Mouse (Mus musculus): ENCODE data around the gene Car9.
A peak's percentile ranks its signal among the peaks of the same experiment; 100 is the strongest.
"Not testable (repeated sequence)": the region's sequence is repeated elsewhere in the genome, so short reads cannot be mapped to it uniquely, and the experiment has no call there.

Gene Car9

GRCm38 (mm10) chr4:43530581-43530980 is 23.8 kb downstream of the Car9 start:
- peak; percentile 86 for DNase-seq

- peak; percentile 49 for DNase-seq
Measured at GRCm38 (mm10) chr4:43533270-43533669, 26.5 kb downstream of the Car9 start.

- DNase-seq: no peak
Measured at GRCm38 (mm10) chr4:43535628-43536027, 28.9 kb downstream of the Car9 start.

GRCm38 (mm10) chr4:43536031-43536430 is 29.3 kb downstream of the Car9 start:
- DNase-seq: no peak

GRCm38 (mm10) chr4:43542044-43542443 is 35.3 kb downstream of the Car9 start:
- DNase-seq: no peak

- DNase-seq: peak; percentile 61
Measured at GRCm38 (mm10) chr4:43546375-43547047, 39.7 kb downstream of the Car9 start.

- DNase-seq: no peak
Measured at GRCm38 (mm10) chr4:43547160-43547559, 40.4 kb downstream of the Car9 start.

- no peak for DNase-seq
Measured at GRCm38 (mm10) chr4:43549055-43549454, 42.3 kb downstream of the Car9 start.

GRCm38 (mm10) chr4:43551854-43552253 is 45.1 kb downstream of the Car9 start:
- not testable (repeated sequence) for DNase-seq

- no peak for DNase-seq
Measured at GRCm38 (mm10) chr4:43552437-43552836, 45.7 kb downstream of the Car9 start.

- no peak for DNase-seq
Measured at GRCm38 (mm10) chr4:43553891-43554290, 47.1 kb downstream of the Car9 start.

- DNase-seq: no peak
Measured at GRCm38 (mm10) chr4:43555926-43556325, 49.2 kb downstream of the Car9 start.

GRCm38 (mm10) chr4:43558028-43558630 is 51.4 kb downstream of the Car9 start:
- DNase-seq: peak; percentile 75

- DNase-seq: peak; percentile 82
Measured at GRCm38 (mm10) chr4:43558631-43559356, 52.0 kb downstream of the Car9 start.

GRCm38 (mm10) chr4:43559519-43560242 is 52.9 kb downstream of the Car9 start:
- DNase-seq: no peak

- DNase-seq: peak; percentile 71
Measured at GRCm38 (mm10) chr4:43560243-43560611, 53.5 kb downstream of the Car9 start.

- no peak for DNase-seq
Measured at GRCm38 (mm10) chr4:43560976-43561375, 54.2 kb downstream of the Car9 start.

GRCm38 (mm10) chr4:43561436-43561996 is 54.8 kb downstream of the Car9 start:
- peak; percentile 84 for DNase-seq

GRCm38 (mm10) chr4:43561997-43562768 is 55.4 kb downstream of the Car9 start, which contains the start of the genes Creb3 and Tln1:
TSS of gene Creb3 (plus strand) at chr4:43562332.
TSS of gene Tln1 (minus strand) at chr4:43562691.
- peak; percentile 99 for DNase-seq

- peak; percentile 37 for DNase-seq
Measured at GRCm38 (mm10) chr4:43562769-43563600, 56.2 kb downstream of the Car9 start.
